Mouse (Mus musculus) testis, postnatal 10 days (tissue): ENCODE results near the gene Il1rn.

Experiments
- DNase-seq: peaks from one replicate; pipeline ENCODE4 v3.0.0; 2021; ENCODE audit warnings: low spot score

Gene Il1rn

GRCm38 (mm10) chr2:24382456-24383230, 46.0 kb downstream of the Il1rn start:
- no peak for DNase-seq

DNA sequence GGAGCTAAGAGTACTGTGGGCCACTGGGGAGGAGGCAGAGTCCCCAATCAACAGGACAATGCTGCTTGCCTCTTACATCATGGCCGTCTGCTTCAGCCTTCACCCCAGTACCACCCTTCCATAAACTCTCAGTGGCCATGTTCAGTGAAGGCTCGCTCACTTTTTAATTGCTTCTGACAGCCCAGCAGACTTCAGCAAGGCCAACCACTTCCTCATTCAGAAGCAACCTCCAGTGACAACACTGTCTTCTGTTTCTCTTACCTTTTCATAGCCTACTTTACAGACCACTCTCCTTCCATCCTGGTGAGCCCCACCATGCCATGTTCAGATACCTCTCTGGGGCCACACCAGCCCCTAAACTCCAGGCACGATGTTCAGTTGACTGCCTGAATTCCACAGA, 47.0 kb downstream of the Il1rn start:
- DNase-seq = no peak

GRCm38 (mm10) chr2:24384393-24384792, 47.7 kb downstream of the Il1rn start:
- no peak for DNase-seq

DNA sequence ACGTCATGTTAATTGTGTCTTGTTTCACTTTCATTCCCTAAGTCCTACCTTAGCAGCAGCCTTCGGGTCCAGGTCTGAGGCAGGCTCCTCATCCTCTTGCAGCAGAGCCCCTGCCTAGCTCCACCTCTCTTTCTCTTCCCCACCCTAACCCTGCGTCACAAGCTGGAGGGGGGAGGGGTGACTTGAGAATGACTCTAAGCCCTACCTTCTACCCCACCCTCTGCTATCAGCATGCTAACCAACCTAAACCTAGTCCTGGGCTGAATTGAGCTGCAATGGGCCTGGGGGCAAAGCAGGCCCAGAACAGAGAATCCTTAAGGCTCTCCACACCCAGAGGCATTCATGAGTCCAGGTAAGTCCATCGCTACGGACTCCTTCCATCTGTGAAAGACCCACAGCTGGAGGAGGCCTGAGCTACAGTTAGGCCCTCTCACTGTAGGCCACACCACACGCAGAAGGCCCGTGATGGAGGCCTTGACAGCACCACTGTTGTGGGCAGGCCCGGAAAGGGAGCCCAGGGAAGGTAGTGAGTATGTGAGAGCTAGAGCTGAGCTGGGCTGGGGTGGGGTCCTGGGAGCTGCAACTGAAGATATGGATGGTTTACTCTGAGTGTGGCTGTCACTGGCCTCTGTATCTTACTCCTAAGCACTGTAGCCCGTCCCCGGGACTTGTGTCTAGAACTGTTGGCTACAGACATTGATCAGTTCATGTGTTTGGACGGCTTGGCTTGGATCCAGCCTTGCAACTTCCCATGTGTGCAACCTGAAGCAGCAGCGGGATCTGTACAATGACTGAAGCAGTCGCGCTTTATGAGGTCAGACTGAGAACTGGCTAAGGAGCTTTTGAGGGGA, 48.7 kb downstream of the Il1rn start:
- DNase-seq = no peak

DNA sequence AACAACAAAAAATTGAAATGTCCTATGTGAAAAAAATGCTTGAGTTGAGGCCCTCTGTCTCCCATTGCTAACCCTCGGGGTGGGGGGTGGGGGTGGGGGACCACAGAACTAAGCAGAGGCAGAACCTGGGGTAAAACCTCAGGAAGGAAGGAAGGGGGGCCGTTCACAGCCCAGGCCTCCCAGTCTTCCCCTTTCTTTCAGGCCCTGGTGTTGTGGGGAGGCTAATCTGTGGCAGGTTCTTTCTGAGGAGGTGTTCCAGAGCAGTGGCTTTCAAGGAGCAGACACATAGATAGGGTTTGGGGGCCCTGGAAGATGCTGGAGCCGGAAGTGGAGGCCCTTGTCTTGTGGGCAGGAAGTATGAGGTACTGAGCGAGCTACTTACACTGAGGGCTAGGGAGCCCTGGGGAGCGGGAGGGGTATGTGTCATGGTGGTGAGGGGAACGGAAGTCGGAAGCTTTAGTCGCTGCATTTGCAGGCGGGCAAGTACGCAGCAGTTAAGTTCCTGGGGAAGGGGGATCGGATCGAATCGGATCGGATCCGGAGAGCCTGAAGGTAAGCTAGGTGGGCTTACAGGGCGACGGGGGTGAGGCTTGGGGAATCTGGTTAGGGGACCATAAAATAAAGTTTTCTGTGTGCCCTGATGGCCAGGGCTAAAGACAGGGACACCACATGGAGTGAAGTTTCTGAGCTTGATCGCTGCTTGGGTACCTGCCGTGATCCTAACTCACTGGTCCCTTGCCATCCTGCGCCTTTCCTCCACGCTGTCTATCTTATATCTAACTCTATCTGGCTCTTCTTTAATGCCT, 49.7 kb downstream of the Il1rn start:
- no peak for DNase-seq

DNA sequence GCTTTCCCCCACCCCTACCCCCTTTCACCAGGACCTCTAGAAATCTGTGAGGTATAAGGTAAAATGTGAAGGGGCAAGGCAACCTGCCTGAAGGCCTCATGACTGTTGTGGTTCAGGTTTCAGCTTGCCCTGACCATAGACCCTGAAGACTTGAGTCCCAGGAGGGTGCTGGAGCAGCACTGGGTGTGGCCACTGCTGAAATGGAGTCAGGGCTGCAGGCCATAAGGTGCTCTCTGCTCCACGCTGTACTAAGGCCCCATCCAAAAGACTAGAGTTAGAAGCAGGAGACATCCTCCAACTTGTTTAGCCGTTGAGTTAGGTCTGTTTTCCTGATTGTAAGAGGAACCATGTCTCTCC, 50.3 kb downstream of the Il1rn start:
- no peak for DNase-seq

- DNase-seq = peak; percentile 27
Observed at GRCm38 (mm10) chr2:24387361-24388283, 51.0 kb downstream of the Il1rn start.

DNA sequence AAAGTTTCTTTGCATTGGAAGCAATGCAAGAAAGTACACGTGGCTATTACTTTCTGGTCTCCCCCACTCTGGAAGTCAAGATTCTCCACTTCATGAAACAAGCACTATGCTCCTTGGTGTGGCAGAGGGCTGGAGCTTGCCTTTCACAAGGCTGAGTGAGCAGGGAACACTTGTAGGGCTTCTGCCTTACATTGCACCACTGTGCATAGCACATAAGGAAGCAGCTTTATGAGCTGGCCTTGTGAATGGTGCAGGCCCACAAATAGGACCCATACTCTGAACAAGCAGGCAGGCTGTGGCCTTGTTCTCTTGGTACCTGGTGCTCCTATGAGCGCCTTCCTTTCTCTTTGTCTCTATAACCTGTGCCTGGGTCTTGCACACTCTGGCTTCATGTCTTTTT, 56.6 kb downstream of the Il1rn start:
- DNase-seq = peak; percentile 13

GRCm38 (mm10) chr2:24397115-24397514, 60.5 kb downstream of the Il1rn start:
- no peak for DNase-seq

- no peak for DNase-seq
Observed at GRCm38 (mm10) chr2:24400711-24401110, 64.1 kb downstream of the Il1rn start.
